Mouse (Mus musculus) embryonic facial prominence, embryonic 10.5 days (tissue): ENCODE measurements around the gene Alkbh1. TPM values are rescaled to one million over a fixed set of nuclear protein-coding genes. Genes with fewer than 3 reads are reported as not detected.

Experiments used
- DNase-seq: peaks from one replicate; pipeline ENCODE4 v3.0.0-alpha.2; 2017; ENCODE audit warnings: low spot score
- H3K27ac ChIP-seq: fragments of 300-500 bp; sonication (generic); replicated peaks from 2 replicates; pipeline ENCODE4 v1.5.1; 2016; ENCODE audit warnings: mild to moderate bottlenecking
- H3K27me3 ChIP-seq: fragments of 300-500 bp; sonication (generic); replicated peaks from 2 replicates; pipeline ENCODE4 v1.6.1; 2016; ENCODE audit warnings: low read depth, mild to moderate bottlenecking; ENCODE audit not compliant: poor library complexity, severe bottlenecking
- H3K36me3 ChIP-seq: fragments of 300-500 bp; sonication (generic); replicated peaks from 2 replicates; pipeline ENCODE4 v1.6.1; 2016; ENCODE audit warnings: mild to moderate bottlenecking, moderate library complexity
- H3K4me1 ChIP-seq: fragments of 300-500 bp; sonication (generic); 2 replicates; pipeline ENCODE4 v1.6.1; 2016
- H3K4me3 ChIP-seq: fragments of 300-500 bp; sonication (generic); 2 replicates; pipeline ENCODE4 v1.5.1; 2016; ENCODE audit warnings: mild to moderate bottlenecking, moderate library complexity
- H3K9me3 ChIP-seq: fragments of 300-500 bp; sonication (generic); 2 replicates; pipeline ENCODE4 v1.6.1; 2016; ENCODE audit warnings: mild to moderate bottlenecking
- WGBS: fragments of 180-500 bp; shearing (Covaris S2); methylation state at CpG from one replicate; pipeline ENCODE4 v1.1.7; 2016; 5-methylcytosine and 5-hydroxymethylcytosine counted together
- polyA plus RNA-seq: library from polyadenylated mRNA; unstranded; fragments of >200 nt; fragmentation: Nextera tagmentation; extraction: Ambion mirVana; gene quantifications from 2 replicates; pipeline ENCODE4 v1.2.1, GENCODE M21; 2016

Alkbh1 gene
- polyA plus RNA-seq, 1 experiment from 2014 or later = 76.0 TPM

DNA sequence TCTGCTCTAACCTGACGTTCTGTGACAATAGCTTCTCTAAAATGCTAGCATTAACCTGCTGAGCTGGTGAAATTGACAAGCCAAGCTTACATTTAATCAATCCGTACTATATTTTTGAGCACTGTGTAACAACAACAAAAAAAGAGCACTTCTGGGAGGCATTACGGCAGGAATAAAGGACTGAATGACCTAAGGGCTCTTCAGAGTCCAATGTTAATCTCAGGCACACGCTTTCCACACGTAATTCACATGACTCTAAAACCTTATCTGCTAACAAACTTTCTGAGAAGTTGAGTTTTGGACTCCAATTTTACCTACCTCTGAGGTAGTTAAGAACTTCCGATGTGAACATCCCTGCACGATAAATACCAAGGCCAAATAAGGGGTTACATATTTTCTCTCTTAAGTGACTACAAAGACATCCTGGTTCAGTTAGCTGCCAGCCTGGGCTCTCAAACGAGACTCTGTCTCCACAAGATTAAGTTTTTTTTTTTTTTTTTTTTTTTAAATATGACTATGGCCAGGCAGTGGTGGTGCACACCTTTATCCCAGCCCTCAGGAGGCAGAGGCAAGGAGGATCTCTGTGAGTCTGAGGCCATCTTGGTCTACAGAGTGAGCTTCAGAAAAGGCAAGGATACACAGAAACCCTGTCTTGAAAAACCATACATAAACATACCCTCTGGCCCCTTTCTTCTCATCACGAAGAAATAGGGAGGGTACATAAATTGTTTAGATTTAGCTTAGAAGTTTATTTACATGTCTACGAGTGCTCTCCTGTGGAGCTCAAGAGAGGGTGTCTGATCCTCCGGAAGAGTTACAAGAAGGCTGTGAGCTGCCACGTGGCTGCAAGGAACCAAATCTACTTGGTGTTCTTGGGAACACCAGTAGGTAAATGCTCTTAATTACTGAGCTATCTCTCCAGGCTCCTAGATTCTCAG is 1.4 kb downstream of the Alkbh1 start:
- Histone ChIP-seq H3K9me3 (no peaks in the 10 kb centered on the region), H3K4me1 (peaks cover 15% of the 10 kb centered on the region), H3K36me3 (peaks cover 60% of the 10 kb centered on the region), H3K4me3 (peak overlapping the region; percentile 73), H3K27ac (peak overlapping the region; percentile 96), H3K27me3 (no peaks in the 10 kb centered on the region)
- WGBS = 33% methylated on average over 12 of the region's 12 CpGs
- peak; percentile 37 for DNase-seq

DNA sequence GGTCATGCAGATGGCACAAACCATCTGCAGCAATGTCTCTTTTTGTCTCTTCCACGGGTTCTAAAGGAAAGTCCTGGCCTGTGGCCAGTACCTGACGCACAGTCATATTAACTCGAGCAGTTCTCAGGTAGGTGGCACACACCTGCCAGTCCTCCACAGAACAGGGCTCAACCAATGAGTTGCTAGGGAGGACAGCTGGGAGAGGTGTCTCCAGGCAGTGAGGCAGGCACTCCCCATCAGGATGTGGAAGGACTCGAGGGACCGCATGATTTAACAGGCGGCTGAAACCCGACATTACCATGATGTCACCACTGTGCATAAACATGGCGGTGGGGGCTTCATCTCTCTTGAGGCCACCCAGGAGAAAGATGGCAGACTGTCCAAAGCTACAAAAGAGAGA is 14.9 kb downstream of the Alkbh1 start:
- H3K36me3 ChIP-seq = peaks cover 99% of the 10 kb centered on the region
- no peak overlapping the region for H3K27ac ChIP-seq
- WGBS = 93% methylated on average over 8 of the region's 8 CpGs

DNA sequence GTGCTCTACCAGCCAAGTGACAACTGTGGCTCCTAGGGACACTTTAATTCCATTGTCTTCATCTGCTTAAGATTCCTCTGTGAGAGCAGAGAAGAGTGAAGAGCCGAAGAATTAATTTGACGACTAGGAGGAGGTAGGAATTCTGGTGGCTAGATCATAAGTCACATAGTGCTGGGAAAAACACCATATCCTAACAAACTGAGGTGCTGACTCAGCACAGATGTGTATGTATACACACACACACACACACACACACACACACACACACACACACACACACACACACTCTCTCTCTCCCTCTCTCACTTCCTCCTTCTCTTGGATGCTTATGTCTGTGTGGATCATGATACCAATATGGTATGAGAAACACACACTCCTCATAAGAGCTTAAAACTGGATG is 15.5 kb downstream of the Alkbh1 start:
- H3K9me3 ChIP-seq = no peaks in the 10 kb centered on the region
- H3K4me3 ChIP-seq = no peak overlapping the region
- peaks cover 99% of the 10 kb centered on the region for H3K36me3 ChIP-seq
- no peak overlapping the region for H3K27ac ChIP-seq
- no peaks in the 10 kb centered on the region for H3K27me3 ChIP-seq
- H3K4me1 ChIP-seq = peaks cover 5% of the 10 kb centered on the region; the same call in 1 of the 2 replicates
- no peak for DNase-seq
- WGBS = 92% methylated on average over 2 of the region's 2 CpGs

More for the DNA sequence above, 14.9 kb downstream of the Alkbh1 start:
- DNase-seq = no peak
- H3K4me3 ChIP-seq = no peak overlapping the region
- no peaks in the 10 kb centered on the region for H3K9me3 ChIP-seq
- no peaks in the 10 kb centered on the region for H3K27me3 ChIP-seq
- peaks cover 5% of the 10 kb centered on the region; the same call in 1 of the 2 replicates for H3K4me1 ChIP-seq

DNA sequence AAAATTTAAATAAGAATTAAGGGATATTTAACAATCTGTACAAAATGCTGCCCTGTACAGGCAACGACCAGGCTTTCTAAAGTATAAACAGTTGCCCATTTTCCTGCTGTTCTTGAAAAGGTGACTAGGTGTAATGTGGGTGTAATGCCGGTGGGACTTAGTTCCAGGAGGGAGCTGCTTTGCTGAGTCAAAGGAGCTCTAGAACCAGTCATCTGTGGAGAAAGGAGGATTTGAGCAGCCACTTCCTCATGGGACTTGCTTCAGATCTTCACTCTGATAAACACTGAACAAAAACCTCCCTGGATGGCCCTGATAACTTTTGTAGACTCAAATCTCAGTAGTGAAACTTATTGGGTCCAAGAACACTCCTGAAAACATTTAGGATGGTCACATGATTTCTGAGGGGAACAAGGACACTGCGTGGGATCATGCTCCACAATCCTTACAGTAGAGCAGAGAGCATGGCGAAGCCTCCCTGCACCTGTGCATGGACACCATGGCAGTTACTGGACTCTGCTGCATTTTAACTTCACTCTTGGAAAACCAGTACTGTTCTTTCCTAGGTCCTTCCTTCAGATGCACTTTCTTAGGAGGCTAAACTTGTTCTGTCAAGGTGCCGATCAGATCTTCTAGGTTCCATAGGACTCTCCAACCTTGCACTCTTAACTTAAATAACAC is 17.3 kb downstream of the Alkbh1 start:
- H3K27me3 ChIP-seq = no peaks in the 10 kb centered on the region
- H3K27ac ChIP-seq = no peak overlapping the region
- WGBS = 94% methylated on average over 5 of the region's 5 CpGs
- peaks cover 97% of the 10 kb centered on the region for H3K36me3 ChIP-seq
- H3K4me3 ChIP-seq = no peak overlapping the region
- no peaks in the 10 kb centered on the region for H3K9me3 ChIP-seq
- H3K4me1 ChIP-seq = peaks cover 5% of the 10 kb centered on the region; the same call in 1 of the 2 replicates
- no peak for DNase-seq

DNA sequence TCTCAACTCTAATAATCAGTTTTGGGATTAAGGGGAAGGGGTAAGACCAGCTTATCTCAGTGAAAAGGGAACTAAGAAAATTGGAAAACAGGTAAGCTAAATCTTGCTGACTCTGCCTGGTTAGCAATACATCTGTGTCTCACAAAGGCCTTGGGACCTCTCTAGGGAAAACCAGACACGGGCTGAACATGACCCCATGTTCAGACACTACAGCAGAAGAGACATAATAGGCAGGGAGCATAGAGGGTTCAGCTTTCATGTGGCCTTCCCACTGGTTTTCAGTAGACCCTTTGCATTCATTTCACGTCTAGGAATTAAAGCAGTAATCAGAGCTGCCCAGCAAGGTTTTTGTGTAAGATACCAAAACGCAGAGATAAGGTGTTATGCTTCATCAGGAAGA is 19.3 kb downstream of the Alkbh1 start:
- Histone ChIP-seq H3K27ac (no peak overlapping the region), H3K4me1 (peaks cover 6% of the 10 kb centered on the region; the same call in 1 of the 2 replicates), H3K27me3 (no peaks in the 10 kb centered on the region), H3K9me3 (no peaks in the 10 kb centered on the region), H3K36me3 (peaks cover 77% of the 10 kb centered on the region), H3K4me3 (no peak overlapping the region)
- WGBS = 31% methylated on average over 3 of the region's 3 CpGs
- DNase-seq = no peak

DNA sequence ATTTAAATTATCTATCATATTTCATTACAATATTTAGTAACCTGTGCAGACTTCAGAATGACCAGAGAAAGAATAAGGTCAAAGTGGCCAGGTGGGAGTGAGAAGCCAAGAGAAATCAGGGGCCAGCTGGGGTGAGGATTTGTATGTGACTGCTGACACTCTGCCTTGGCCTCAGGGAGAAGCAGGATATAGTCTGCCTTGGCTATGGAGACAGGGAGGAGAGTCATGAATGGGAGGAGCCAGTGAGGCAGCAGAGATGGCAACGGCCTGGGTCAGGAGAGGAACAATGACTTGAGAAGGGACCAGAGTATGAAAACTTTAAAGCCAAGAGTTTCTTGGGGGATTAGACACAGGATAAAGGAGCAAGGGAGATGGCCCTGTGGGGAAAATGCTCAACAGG is 20.1 kb downstream of the Alkbh1 start:
- 33% methylated on average over 1 of the region's 1 CpGs for WGBS
- H3K4me3 ChIP-seq = no peak overlapping the region
- H3K27me3 ChIP-seq = no peaks in the 10 kb centered on the region
- peaks cover 15% of the 10 kb centered on the region for H3K4me1 ChIP-seq
- H3K27ac ChIP-seq = no peak overlapping the region
- H3K36me3 ChIP-seq = peaks cover 69% of the 10 kb centered on the region
- no peaks in the 10 kb centered on the region for H3K9me3 ChIP-seq
- no peak for DNase-seq

DNA sequence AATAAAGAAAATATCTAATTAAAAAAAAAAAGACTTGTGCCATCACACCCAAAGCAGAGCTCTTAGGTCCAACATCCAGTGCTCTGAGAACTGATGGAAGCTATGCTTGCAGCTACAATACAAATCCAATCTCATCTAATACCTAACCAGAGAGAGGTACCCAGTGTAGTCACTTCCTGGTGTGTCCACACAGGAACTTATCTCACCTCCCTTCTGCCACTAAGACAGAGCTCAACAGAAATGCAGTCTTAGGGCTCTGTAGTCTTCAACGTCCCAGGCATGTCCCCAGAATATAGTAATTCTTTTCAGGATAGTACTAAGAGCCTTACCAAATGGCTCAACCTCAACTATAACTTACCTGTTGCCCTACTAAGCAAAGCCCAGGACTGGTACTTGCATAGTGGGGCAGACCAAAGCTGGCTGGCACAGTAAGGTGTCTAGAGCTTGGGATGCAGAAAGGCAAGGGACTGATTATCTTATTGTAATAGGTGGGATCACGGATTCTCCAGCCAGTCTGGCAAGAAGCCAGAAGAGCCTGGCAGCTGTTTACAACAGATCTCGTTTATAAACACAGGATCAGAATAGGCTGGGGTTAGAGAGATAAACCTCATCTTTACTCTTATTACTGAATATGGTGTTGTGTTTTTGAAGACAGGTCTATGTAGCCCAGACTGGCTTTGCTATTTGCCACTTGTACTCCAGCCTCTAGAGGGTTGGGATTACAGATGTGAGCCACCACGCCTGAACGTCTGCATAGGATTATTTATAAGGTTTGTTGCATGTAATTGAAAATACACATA is 21.9 kb downstream of the Alkbh1 start:
- Histone ChIP-seq H3K27me3 (no peaks in the 10 kb centered on the region), H3K36me3 (peaks cover 51% of the 10 kb centered on the region), H3K27ac (no peak overlapping the region), H3K4me3 (no peak overlapping the region), H3K4me1 (peaks cover 15% of the 10 kb centered on the region), H3K9me3 (no peaks in the 10 kb centered on the region)
- 86% methylated on average over 5 of the region's 5 CpGs for WGBS
- no peak for DNase-seq

DNA sequence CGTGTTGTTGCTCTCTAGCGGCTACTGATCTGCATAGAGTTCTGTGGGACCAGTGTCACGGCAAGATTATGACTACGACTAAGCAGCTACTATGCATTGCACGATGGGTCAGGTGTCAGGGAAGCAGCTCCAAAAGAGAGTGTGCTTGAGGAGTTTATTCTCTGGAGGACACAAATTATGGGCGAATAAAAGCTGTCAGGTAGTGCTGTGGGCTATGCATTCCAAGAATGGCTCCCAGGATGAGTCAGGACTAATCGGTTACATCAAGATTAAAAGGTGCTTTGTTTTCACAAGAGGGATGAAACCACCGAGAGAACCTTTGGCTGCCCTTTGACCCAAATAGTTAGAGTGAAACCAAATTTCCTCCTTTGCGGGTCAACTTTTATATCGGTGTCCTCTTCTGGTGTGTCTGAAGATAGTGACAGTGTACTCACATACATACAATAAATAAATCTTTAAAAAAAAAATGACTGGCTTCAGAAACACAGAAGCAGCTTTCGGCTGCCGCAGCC is 23.8 kb downstream of the Alkbh1 start:
- Histone ChIP-seq H3K36me3 (peaks cover 32% of the 10 kb centered on the region), H3K9me3 (no peaks in the 10 kb centered on the region), H3K27me3 (no peaks in the 10 kb centered on the region), H3K27ac (no peak overlapping the region), H3K4me1 (peaks cover 15% of the 10 kb centered on the region), H3K4me3 (no peak overlapping the region)
- no peak for DNase-seq
- WGBS = 72% methylated on average over 12 of the region's 12 CpGs

DNA sequence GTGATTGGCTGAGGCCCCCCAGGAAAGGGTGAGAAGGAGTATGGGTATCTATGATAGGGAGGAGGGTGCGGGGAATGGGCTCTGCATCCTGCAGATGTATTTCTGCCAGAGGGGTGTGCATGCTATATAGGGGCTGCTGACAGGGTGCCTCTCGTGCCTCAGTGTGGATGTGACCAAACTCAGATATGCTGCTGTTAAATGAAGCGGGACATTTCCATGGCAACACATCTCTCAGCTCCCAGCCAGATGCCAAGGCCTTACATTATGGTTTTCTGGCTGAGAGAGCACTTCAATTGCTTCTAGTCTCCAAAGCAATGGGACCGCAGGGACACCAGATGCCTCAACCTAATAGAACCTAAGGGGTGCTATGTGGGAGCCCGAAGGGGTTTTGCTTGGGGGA is 24.9 kb downstream of the Alkbh1 start:
- 80% methylated on average over 5 of the region's 5 CpGs for WGBS
- no peak overlapping the region for H3K4me3 ChIP-seq
- DNase-seq = no peak
- no peaks in the 10 kb centered on the region for H3K27me3 ChIP-seq
- peaks cover 22% of the 10 kb centered on the region for H3K36me3 ChIP-seq
- H3K9me3 ChIP-seq = no peaks in the 10 kb centered on the region
- no peak overlapping the region for H3K27ac ChIP-seq
- peaks cover 10% of the 10 kb centered on the region for H3K4me1 ChIP-seq

DNA sequence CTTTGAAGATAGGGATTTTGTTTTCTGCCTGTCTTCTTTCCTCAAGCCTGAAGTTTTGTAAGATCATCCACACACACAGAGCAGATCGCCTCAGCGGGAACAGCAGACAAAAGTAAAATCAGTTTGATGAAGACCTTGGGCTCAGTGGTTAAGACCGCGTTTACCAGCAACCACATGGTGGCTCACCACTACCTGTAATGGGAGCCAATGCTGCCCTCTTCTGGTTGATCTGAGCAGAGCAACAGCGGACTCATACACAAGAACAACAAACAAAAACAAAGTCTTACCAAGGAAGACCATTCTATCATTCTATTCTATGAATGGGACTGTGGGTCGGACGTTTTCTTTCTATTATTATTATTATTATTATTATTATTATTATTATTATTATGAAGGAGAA is 27.1 kb downstream of the Alkbh1 start:
- H3K27ac ChIP-seq = no peak overlapping the region
- peaks cover 10% of the 10 kb centered on the region for H3K4me1 ChIP-seq
- no peaks in the 10 kb centered on the region for H3K27me3 ChIP-seq
- H3K4me3 ChIP-seq = no peak overlapping the region
- DNase-seq = peak; percentile 70
- H3K9me3 ChIP-seq = no peaks in the 10 kb centered on the region
- 0 out of 2 replicates have a peak, but pooled peaks cover under 1% of the 10 kb centered on the region for H3K36me3 ChIP-seq
- 38% methylated on average over 7 of the region's 7 CpGs for WGBS

DNA sequence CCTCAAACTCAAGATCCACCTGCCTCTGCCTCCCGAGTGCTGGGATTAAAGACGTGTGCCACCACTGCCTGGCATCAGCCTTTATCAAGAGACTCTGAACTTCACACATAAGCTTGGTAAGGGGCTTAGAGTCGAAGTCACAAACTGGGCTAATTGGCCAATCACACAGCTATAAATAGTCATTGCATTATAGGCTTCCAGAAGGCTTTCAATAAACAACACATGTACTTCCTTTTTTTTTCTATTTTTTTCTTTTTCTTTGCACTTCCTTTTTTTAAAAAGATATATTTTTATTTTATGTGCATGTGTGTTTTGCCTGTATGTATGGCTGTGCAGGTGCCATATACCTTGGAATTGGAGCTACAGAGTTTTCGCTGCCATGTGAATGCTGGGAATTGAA is 28.5 kb downstream of the Alkbh1 start:
- H3K27me3 ChIP-seq = no peaks in the 10 kb centered on the region
- no peak overlapping the region for H3K27ac ChIP-seq
- H3K9me3 ChIP-seq = no peaks in the 10 kb centered on the region
- peaks cover 14% of the 10 kb centered on the region for H3K4me1 ChIP-seq
- no peaks in the 10 kb centered on the region for H3K36me3 ChIP-seq
- 78% methylated on average over 4 of the region's 4 CpGs for WGBS
- DNase-seq = no peak
- H3K4me3 ChIP-seq = no peak overlapping the region

DNA sequence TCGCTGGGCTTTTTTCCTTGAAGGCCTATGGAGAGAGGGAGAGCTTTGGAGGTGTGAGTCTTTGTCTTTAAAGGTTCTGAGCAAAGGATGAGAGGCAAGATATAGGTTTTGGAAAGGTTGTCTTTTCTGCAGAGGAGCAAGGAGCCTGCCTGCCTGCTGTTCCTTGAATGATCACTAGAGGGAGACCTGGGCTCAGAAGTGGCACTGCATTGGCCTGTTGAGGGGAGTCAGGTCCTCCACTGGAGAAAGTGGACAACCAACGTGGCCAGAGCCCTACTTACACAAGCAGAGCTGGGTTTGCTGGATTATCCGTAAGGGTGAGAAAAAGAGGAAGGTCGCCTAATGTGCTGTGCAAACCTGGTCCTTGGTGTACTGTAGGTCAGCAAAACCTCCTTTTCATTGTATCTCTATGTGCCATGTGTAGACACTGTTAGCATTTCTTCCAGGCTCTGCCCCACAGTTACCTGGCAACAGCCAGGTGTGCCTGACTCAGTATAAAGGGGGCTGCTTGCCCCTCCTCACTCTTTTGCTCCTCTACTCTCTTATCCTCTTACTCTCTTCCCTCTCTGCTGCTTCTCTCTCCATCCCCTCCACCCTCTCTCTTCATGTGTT is 30.5 kb downstream of the Alkbh1 start:
- Histone ChIP-seq H3K9me3 (no peaks in the 10 kb centered on the region), H3K36me3 (no peaks in the 10 kb centered on the region), H3K27ac (no peak overlapping the region), H3K27me3 (no peaks in the 10 kb centered on the region), H3K4me3 (no peak overlapping the region), H3K4me1 (peaks cover 5% of the 10 kb centered on the region; the same call in 1 of the 2 replicates)
- DNase-seq = peak; percentile 69
- WGBS = 22% methylated on average over 4 of the region's 4 CpGs
